Mouse (Mus musculus) testis, adult 2 months (tissue): ENCODE measurements around the gene Ttc23.

ENCODE experiments used
- CTCF ChIP-seq: fragments of 200-500 bp; IDR thresholded peaks from 2 replicates; pipeline ENCODE4 v1.5.1; 2012; ENCODE audit warnings: low read depth, mild to moderate bottlenecking, inconsistent platforms, low read length, moderate library complexity; ENCODE audit not compliant: control insufficient read depth, insufficient read depth, insufficient replicate concordance
- POLR2A ChIP-seq: fragments of 200-500 bp; IDR thresholded peaks from 2 replicates; pipeline ENCODE4 v1.6.1; 2012; ENCODE audit warnings: low read depth, mild to moderate bottlenecking, inconsistent platforms, low read length, moderate library complexity; ENCODE audit not compliant: control insufficient read depth

GRCm38 (mm10) chr7:67775623-67776022 lies 128.4 kb downstream of the Ttc23 start:
- TF ChIP-seq CTCF, result no peak
- TF ChIP-seq POLR2A, result no peak
